Mouse (Mus musculus) urinary bladder, postnatal 25 days (tissue): ENCODE measurements at regions not wholly inside any gene's neighbourhood (a gene's known extent, or its start where the extent isn't known, plus 50 kb on each side); places are given as distances from the start of the nearest gene placed in this dataset.

Experiments
- DNase-seq: peaks from one replicate; pipeline ENCODE4 v3.0.0; 2022; ENCODE audit warnings: low spot score

- DNase-seq = no peak
Observed at GRCm38 (mm10) chr16:76076231-76076630, 54.1 kb upstream of the Samsn1 start.
